Mouse (Mus musculus) testis, postnatal 10 days (tissue): ENCODE data around the gene Mapk7.

Experiments used
- DNase-seq: peaks from one replicate; pipeline ENCODE4 v3.0.0; 2021; ENCODE audit warnings: low spot score

Mapk7 gene

GRCm38 (mm10) chr11:61465422-61465821, 28.8 kb downstream of the Mapk7 start:
- DNase-seq = no peak

- no peak for DNase-seq
Observed at GRCm38 (mm10) chr11:61464071-61464470, 30.1 kb downstream of the Mapk7 start.

- peak; percentile 68 for DNase-seq
Observed at GRCm38 (mm10) chr11:61449499-61450292, 44.5 kb downstream of the Mapk7 start.

GRCm38 (mm10) chr11:61448599-61449225, 45.5 kb downstream of the Mapk7 start:
- DNase-seq = peak; percentile 62

- DNase-seq = peak; percentile 49
Observed at GRCm38 (mm10) chr11:61448041-61448440, 46.2 kb downstream of the Mapk7 start.

GRCm38 (mm10) chr11:61447296-61447695, 46.9 kb downstream of the Mapk7 start:
- DNase-seq = peak; percentile 54

GRCm38 (mm10) chr11:61443807-61444206, 50.4 kb downstream of the Mapk7 start:
- DNase-seq = no peak

- DNase-seq = no peak
Observed at GRCm38 (mm10) chr11:61441670-61442069, 52.5 kb downstream of the Mapk7 start.

GRCm38 (mm10) chr11:61440416-61440815, 53.8 kb downstream of the Mapk7 start:
- DNase-seq = no peak

GRCm38 (mm10) chr11:61439170-61439569, 55.0 kb downstream of the Mapk7 start:
- no peak for DNase-seq
